Mouse (Mus musculus) heart, embryonic 14.5 days (tissue): Measurements from ENCODE around the gene 1700017B05Rik. TPM values are rescaled to one million over a fixed set of nuclear protein-coding genes. Genes with fewer than 3 reads are reported as not detected.

ENCODE experiments used
- ATAC-seq: fragments of 200-750 bp; cut with Nextera tagmentation; 2 replicates; pipeline ENCODE4 v1.8.0; 2017; ENCODE audit warnings: low read depth, moderate TSS enrichment; ENCODE audit not compliant: insufficient number of reproducible peaks, insufficient read depth, low FRiP score
- H3K27ac ChIP-seq, 2 experiments: fragments of 200-500 bp in 1 of 2; fragments of 300-500 bp in 1 of 2; sonication (generic) in 1 of 2; replicated peaks in 1 of 2; 2 replicates each; pipeline ENCODE4 v1.5.1; 2012 to 2014; ENCODE audit warnings: low read depth in 2 of 2, low read length in 2 of 2, control low read depth in 1 of 2, mild to moderate bottlenecking in 1 of 2, mixed read lengths in 1 of 2; ENCODE audit not compliant: control insufficient read depth in 1 of 2, insufficient read depth in 1 of 2
- H3K27me3 ChIP-seq: fragments of 300-500 bp; sonication (generic); 2 replicates; pipeline ENCODE4 v1.6.1; 2014; ENCODE audit warnings: mild to moderate bottlenecking, low read length, control low read depth; ENCODE audit not compliant: control insufficient read depth, insufficient read depth
- H3K36me3 ChIP-seq: fragments of 300-500 bp; sonication (generic); 2 replicates; pipeline ENCODE4 v1.6.1; 2014; ENCODE audit warnings: mild to moderate bottlenecking, control low read depth, low read length, mixed read lengths; ENCODE audit not compliant: control insufficient read depth, insufficient read depth
- H3K4me1 ChIP-seq, 2 experiments: fragments of 200-500 bp in 1 of 2; fragments of 300-500 bp in 1 of 2; sonication (generic) in 1 of 2; 2 replicates each; pipeline ENCODE4 v1.6.1; 2012 to 2014; ENCODE audit warnings: low read length in 2 of 2, control low read depth in 1 of 2, mixed read lengths in 1 of 2; ENCODE audit not compliant: control insufficient read depth in 2 of 2, insufficient read depth in 2 of 2
- H3K4me2 ChIP-seq: fragments of 300-500 bp; sonication (generic); 2 replicates; pipeline ENCODE4 v1.6.1; 2014; ENCODE audit warnings: mild to moderate bottlenecking, low read length
- H3K4me3 ChIP-seq, 2 experiments: fragments of 200-500 bp in 1 of 2; fragments of 300-500 bp in 1 of 2; sonication (generic) in 1 of 2; 2 replicates each; pipeline ENCODE4 v1.5.1; 2012 to 2014; ENCODE audit warnings: low read length in 2 of 2, mild to moderate bottlenecking in 2 of 2, control low read depth in 1 of 2, low read depth in 1 of 2, moderate library complexity in 1 of 2; ENCODE audit not compliant: control insufficient read depth in 1 of 2, insufficient read depth in 1 of 2
- H3K9ac ChIP-seq: fragments of 300-500 bp; sonication (generic); 2 replicates; pipeline ENCODE4 v1.6.1; 2014; ENCODE audit warnings: mild to moderate bottlenecking, low read length
- H3K9me3 ChIP-seq: fragments of 300-500 bp; sonication (generic); 2 replicates; pipeline ENCODE4 v1.6.1; 2016; ENCODE audit warnings: low read length, control low read depth; ENCODE audit not compliant: control insufficient read depth
- WGBS: fragments of 180-500 bp; shearing (Covaris S2); extraction: QIAGEN DNeasy Blood & Tissue Kit; methylation state at CpG from one replicate; pipeline ENCODE4 v1.1.7; 2014; 5-methylcytosine and 5-hydroxymethylcytosine counted together
- polyA plus RNA-seq: library from polyadenylated mRNA; unstranded; fragments of >200 nt; fragmentation: Nextera tagmentation; extraction: Ambion mirVana; gene quantifications from 2 replicates; pipeline ENCODE4 v1.2.1, GENCODE M21; 2014

1700017B05Rik gene
- polyA plus RNA-seq, 1 experiment from 2014 or later = 10.6 TPM

DNA sequence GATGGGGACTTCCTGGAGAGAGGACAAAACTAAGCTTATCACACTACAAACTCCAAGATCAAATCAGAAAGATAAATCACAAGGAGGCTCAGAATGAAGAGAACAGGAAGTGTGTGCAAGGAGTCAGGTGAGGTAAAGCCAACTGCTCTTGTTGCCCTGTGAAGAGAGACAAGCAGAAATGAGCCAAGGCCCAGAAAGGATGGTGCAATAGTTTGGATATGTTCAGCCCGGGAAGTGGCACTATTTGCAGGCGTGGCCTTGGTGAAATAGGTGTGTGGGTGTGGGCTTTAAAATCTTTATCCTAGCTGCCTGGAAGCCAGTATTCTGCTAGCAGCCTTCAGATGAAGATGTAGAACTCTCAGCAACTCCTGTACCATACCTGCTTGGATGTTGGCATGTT, 38.4 kb upstream of the 1700017B05Rik start:
- Histone ChIP-seq H3K9me3 (no peaks in the 10 kb centered on the region), H3K27ac (no peak overlapping the region), H3K36me3 (no peaks in the 10 kb centered on the region), H3K4me1 (no peaks in the 10 kb centered on the region), H3K27me3 (no peaks in the 10 kb centered on the region), H3K4me3 (no peak overlapping the region), H3K9ac (no peak overlapping the region), H3K4me2 (no peak overlapping the region)
- 73% methylated on average over 2 of the region's 2 CpGs for WGBS
- no peak for ATAC-seq

GRCm38 (mm10) chr9:57299790-57300477, 37.5 kb upstream of the 1700017B05Rik start:
- Histone ChIP-seq H3K4me2 (no peak overlapping the region), H3K36me3 (no peaks in the 10 kb centered on the region), H3K27me3 (no peaks in the 10 kb centered on the region), H3K9ac (no peak overlapping the region), H3K4me1 (no peaks in the 10 kb centered on the region), H3K27ac (no peak overlapping the region), H3K4me3 (no peak overlapping the region), H3K9me3 (no peaks in the 10 kb centered on the region)
- 72% methylated on average over 6 of the region's 6 CpGs for WGBS
- ATAC-seq = peak; percentile 26; the same call in 1 of the 2 replicates

- no peaks in the 10 kb centered on the region for H3K9me3 ChIP-seq
- ATAC-seq = no peak
- no peak overlapping the region for H3K9ac ChIP-seq
- no peak overlapping the region for H3K27ac ChIP-seq
- H3K4me1 ChIP-seq = no peaks in the 10 kb centered on the region
- H3K4me3 ChIP-seq = no peak overlapping the region
- 92% methylated on average over 2 of the region's 2 CpGs for WGBS
- H3K4me2 ChIP-seq = no peak overlapping the region
- H3K36me3 ChIP-seq = no peaks in the 10 kb centered on the region
- H3K27me3 ChIP-seq = no peaks in the 10 kb centered on the region
Measured at GRCm38 (mm10) chr9:57297938-57298337, 35.5 kb upstream of the 1700017B05Rik start.

DNA sequence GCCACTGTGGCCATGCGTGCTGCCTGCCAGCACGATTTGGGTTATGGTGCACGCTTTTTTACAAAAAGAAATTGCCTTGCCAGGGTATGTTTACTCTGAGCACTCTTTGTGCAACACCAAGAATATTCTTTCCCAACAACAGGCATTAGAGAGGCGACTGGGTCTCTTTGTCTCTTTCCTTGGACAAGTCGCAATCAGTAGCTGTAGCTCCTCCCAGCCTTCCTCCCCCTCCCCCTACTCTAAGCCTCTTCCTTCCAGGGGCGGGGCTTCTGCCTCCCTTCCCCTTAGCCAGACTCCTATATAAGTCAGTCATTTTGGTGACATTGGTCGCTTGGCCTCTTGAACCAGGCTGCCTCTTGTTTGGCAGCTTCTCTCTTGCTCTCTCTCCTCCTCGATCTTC, 33.9 kb upstream of the 1700017B05Rik start:
- Histone ChIP-seq H3K9me3 (no peaks in the 10 kb centered on the region), H3K4me2 (no peak overlapping the region), H3K4me3 (no peak overlapping the region), H3K4me1 (no peaks in the 10 kb centered on the region), H3K27ac (no peak overlapping the region), H3K27me3 (no peaks in the 10 kb centered on the region), H3K9ac (no peak overlapping the region), H3K36me3 (no peaks in the 10 kb centered on the region)
- WGBS = 64% methylated on average over 8 of the region's 8 CpGs
- ATAC-seq = no peak

DNA sequence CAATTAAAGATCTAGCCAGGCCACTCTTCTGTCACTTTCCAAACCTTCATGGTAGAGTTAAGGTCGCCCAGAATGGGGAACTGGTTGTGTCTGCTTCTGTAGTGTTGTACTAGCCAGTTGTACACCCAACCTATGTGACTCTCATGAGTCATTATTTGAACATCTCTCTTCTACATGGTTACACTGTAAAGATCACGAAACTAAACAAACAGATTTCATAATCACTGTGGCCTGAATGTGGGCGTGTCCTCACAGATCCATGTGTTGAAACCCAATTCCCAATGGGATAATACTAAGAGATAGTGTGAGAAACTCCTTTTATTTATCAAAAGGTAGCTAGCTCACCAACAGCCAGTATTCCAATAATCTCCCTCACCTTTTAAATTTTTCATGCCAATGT, 33.3 kb upstream of the 1700017B05Rik start:
- Histone ChIP-seq H3K4me2 (no peak overlapping the region), H3K4me3 (no peak overlapping the region), H3K27me3 (no peaks in the 10 kb centered on the region), H3K36me3 (no peaks in the 10 kb centered on the region), H3K9me3 (no peaks in the 10 kb centered on the region), H3K27ac (no peak overlapping the region), H3K9ac (no peak overlapping the region), H3K4me1 (no peaks in the 10 kb centered on the region)
- 69% methylated on average over 3 of the region's 3 CpGs for WGBS
- ATAC-seq = no peak

DNA sequence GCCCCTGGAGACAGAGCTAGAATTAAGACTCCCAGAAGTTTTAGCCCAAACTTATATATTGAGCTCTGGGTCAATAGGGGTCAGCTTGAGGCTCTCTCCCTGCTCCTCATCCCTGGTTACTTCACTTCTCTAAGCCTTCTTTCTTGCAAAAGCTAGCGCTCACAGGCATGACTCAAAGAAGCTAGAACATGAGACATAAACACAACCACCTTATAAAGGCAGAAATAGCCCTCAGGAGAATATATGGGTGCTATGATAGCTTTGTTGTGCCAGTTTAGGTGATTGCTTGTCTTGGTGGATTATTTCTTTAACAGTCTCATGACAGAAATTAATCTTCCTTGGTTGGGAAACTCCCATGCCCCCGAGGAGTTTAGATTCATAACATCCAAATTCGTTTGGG, 32.5 kb upstream of the 1700017B05Rik start:
- H3K36me3 ChIP-seq = no peaks in the 10 kb centered on the region
- no peak overlapping the region for H3K4me3 ChIP-seq
- H3K27me3 ChIP-seq = no peaks in the 10 kb centered on the region
- H3K9ac ChIP-seq = no peak overlapping the region
- H3K9me3 ChIP-seq = no peaks in the 10 kb centered on the region
- 80% methylated on average over 3 of the region's 3 CpGs for WGBS
- H3K4me1 ChIP-seq = no peaks in the 10 kb centered on the region
- no peak overlapping the region for H3K27ac ChIP-seq
- ATAC-seq = no peak
- H3K4me2 ChIP-seq = no peak overlapping the region

DNA sequence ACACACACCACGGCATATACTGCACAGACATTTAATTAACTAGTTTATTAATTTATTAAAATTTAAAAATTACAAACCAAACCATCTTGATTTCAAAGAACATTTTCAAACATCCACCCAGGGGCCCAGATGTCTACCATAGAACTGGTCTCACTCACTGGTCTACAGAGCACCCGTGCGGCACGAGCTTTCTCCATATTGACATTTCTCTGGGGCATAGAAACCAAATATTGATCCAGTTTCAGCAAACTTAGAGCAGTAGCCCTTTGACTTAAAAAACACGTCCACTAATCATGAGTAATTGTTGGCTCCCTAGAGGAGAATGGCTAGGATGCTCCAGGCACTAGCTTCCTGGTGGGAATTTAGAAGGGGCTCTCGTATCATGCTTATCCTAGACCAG, 24.8 kb upstream of the 1700017B05Rik start:
- Histone ChIP-seq H3K4me1 (peaks cover 0 to 2% of the 10 kb centered on the region in 2 experiments; a peak in 1 of 4 replicates), H3K4me2 (no peak overlapping the region), H3K9me3 (no peaks in the 10 kb centered on the region), H3K27me3 (no peaks in the 10 kb centered on the region), H3K36me3 (no peaks in the 10 kb centered on the region), H3K9ac (no peak overlapping the region), H3K27ac (no peak overlapping the region), H3K4me3 (no peak overlapping the region)
- WGBS = 85% methylated on average over 6 of the region's 6 CpGs
- no peak for ATAC-seq

GRCm38 (mm10) chr9:57283311-57283710, 20.9 kb upstream of the 1700017B05Rik start:
- H3K4me3 ChIP-seq = no peak overlapping the region
- no peak overlapping the region for H3K27ac ChIP-seq
- no peaks in the 10 kb centered on the region for H3K36me3 ChIP-seq
- no peaks in the 10 kb centered on the region for H3K27me3 ChIP-seq
- no peak overlapping the region for H3K9ac ChIP-seq
- ATAC-seq = no peak
- no peaks in the 10 kb centered on the region for H3K9me3 ChIP-seq
- 79% methylated on average over 4 of the region's 4 CpGs for WGBS
- H3K4me2 ChIP-seq = no peak overlapping the region
- peaks cover 7 to 11% of the 10 kb centered on the region in 2 experiments for H3K4me1 ChIP-seq
